Mouse (Mus musculus) ES-E14 (cell line): Measurements from ENCODE around the gene Nmur1.

Experiments
- CHD2 ChIP-seq: IDR thresholded peaks from 2 replicates; pipeline ENCODE4 v1.6.1; 2014; ENCODE audit warnings: mild to moderate bottlenecking, low read depth, low read length, inconsistent platforms
- HCFC1 ChIP-seq: IDR thresholded peaks from 2 replicates; pipeline ENCODE4 v1.6.1; 2012; ENCODE audit warnings: low read length, inconsistent platforms, borderline replicate concordance; ENCODE audit not compliant: insufficient read depth
- MAFK ChIP-seq: IDR thresholded peaks from 2 replicates; pipeline ENCODE4 v1.6.1; 2014; ENCODE audit warnings: mild to moderate bottlenecking, low read depth, low read length, inconsistent platforms; ENCODE audit not compliant: insufficient read depth
- ZC3H11A ChIP-seq: IDR thresholded peaks from 2 replicates; pipeline ENCODE4 v1.6.1; 2012; ENCODE audit warnings: low read depth, mild to moderate bottlenecking, inconsistent platforms, low read length, borderline replicate concordance
- ZNF384 ChIP-seq: IDR thresholded peaks from 2 replicates; pipeline ENCODE4 v1.6.1; 2012; ENCODE audit warnings: low read depth, low read length, inconsistent platforms

DNA sequence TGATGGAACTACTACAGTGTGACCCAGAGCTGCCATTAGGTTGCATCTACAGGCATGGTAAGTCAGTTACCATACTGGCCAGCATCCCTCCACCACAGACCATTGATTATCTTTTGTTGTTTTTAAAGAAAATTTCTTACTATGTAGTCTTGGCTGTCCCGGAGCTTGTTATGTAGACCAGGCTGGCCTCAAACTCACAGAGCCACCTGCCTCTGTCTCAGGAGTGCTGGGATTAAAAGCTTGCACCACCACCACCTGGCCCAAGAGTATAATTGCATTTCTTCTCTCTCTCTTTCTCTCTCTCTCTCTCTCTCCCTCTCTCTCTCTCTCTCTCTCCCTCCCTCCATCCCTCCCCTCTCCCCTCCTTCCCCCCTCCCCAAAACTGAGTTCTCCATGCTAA is 1.7 kb downstream of the Nmur1 start:
- TF ChIP-seq HCFC1: no peak
- no peak for TF ChIP-seq ZC3H11A
- TF ChIP-seq MAFK: no peak
- TF ChIP-seq CHD2: no peak
- no peak for TF ChIP-seq ZNF384
